Mouse (Mus musculus) C2C12 (cell line): ENCODE results near the gene Ank3. TPM values are rescaled to one million over a fixed set of nuclear protein-coding genes. Genes with fewer than 3 reads are reported as not detected.

Experiments used
- H3K27me3 ChIP-seq: one replicate; pipeline ENCODE4 v1.6.1; 2011; ENCODE audit not compliant: control insufficient read depth, insufficient read depth, insufficient read length
- H3K36me3 ChIP-seq: one replicate; pipeline ENCODE4 v1.6.1; 2011; ENCODE audit not compliant: control insufficient read depth, insufficient read depth
- H3K4me3 ChIP-seq: one replicate; pipeline ENCODE4 v1.5.1; 2011; ENCODE audit warnings: mild to moderate bottlenecking, control low read depth; ENCODE audit not compliant: poor library complexity, insufficient read depth, severe bottlenecking
- H3K79me2 ChIP-seq: one replicate; pipeline ENCODE4 v1.6.1; 2011; ENCODE audit not compliant: control insufficient read depth, insufficient read depth
- H3K79me3 ChIP-seq: one replicate; pipeline ENCODE4 v1.6.1; 2011; ENCODE audit warnings: low read depth, control low read depth
- H3ac ChIP-seq: one replicate; pipeline ENCODE3; 2011; ENCODE audit warnings: low read depth; ENCODE audit not compliant: control insufficient read depth, insufficient read length
- CEBPB ChIP-seq: IDR thresholded peaks from one replicate; pipeline ENCODE4 v1.6.1; 2011; ENCODE audit warnings: low read depth, mild to moderate bottlenecking, control low read depth, moderate library complexity
- CTCF ChIP-seq: IDR thresholded peaks from one replicate; pipeline ENCODE4 v1.5.1; 2011; ENCODE audit not compliant: control insufficient read depth, insufficient read depth, insufficient read length
- FOSL1 ChIP-seq: IDR thresholded peaks from one replicate; pipeline ENCODE4 v1.8.0; 2011; ENCODE audit warnings: mild to moderate bottlenecking, low read length; ENCODE audit not compliant: poor library complexity, insufficient read depth, severe bottlenecking
- MAX ChIP-seq: IDR thresholded peaks from one replicate; pipeline ENCODE4 v1.6.1; 2011; ENCODE audit warnings: mild to moderate bottlenecking, control low read depth
- MYOD1 ChIP-seq: IDR thresholded peaks from one replicate; pipeline ENCODE4 v1.6.1; 2011; ENCODE audit warnings: low read depth; ENCODE audit not compliant: control insufficient read depth, insufficient read length
- MYOG ChIP-seq: IDR thresholded peaks from one replicate; pipeline ENCODE4 v1.6.1; 2011; ENCODE audit not compliant: control insufficient read depth, insufficient read length; ENCODE audit errors: extremely low read depth
- USF1 ChIP-seq: IDR thresholded peaks from one replicate; pipeline ENCODE4 v1.6.1; 2011; ENCODE audit warnings: low read depth, mild to moderate bottlenecking, control low read depth, moderate library complexity
- polyA plus RNA-seq: library from polyadenylated mRNA; unstranded; fragments of >200 nt; fragmentation: generic; extraction: Trizol; gene quantifications from one replicate; pipeline ENCODE4 v1.2.1, GENCODE M21; 2012; ENCODE audit warnings: missing spikeins

The Ank3 gene
- polyA plus RNA-seq, 1 experiment = 9.8 TPM

GRCm38 (mm10) chr10:69777065-69777645, 378.6 kb downstream of the Ank3 start:
- H3K79me2 ChIP-seq = no peaks in the 10 kb centered on the region
- TF ChIP-seq CTCF = no peak
- TF ChIP-seq CEBPB = peak; percentile 41
- TF ChIP-seq USF1 = peak; percentile 1
- no peak for TF ChIP-seq MYOG
- TF ChIP-seq FOSL1 = peak; percentile 97
- peak; percentile 54 for TF ChIP-seq MYOD1
- TF ChIP-seq MAX = peak; percentile 79
- H3K27me3 ChIP-seq = no peaks in the 10 kb centered on the region
- H3ac ChIP-seq = no peak overlapping the region
- H3K79me3 ChIP-seq = no peaks in the 10 kb centered on the region
- no peaks in the 10 kb centered on the region for H3K36me3 ChIP-seq
- H3K4me3 ChIP-seq = no peak overlapping the region

- Histone ChIP-seq H3K36me3 (no peaks in the 10 kb centered on the region), H3K79me2 (no peaks in the 10 kb centered on the region), H3K79me3 (no peaks in the 10 kb centered on the region), H3K27me3 (no peaks in the 10 kb centered on the region), H3K4me3 (no peak overlapping the region), H3ac (no peak overlapping the region)
- TF ChIP-seq FOSL1 (no peak), MYOD1 (no peak), MAX (no peak), USF1 (no peak), MYOG (no peak), CTCF (no peak), CEBPB (no peak)
These were observed 379.2 kb downstream of the Ank3 start for GRCm38 (mm10) chr10:69777736-69778135.

GRCm38 (mm10) chr10:69779246-69779645, 380.7 kb downstream of the Ank3 start:
- Histone ChIP-seq H3K27me3 (no peaks in the 10 kb centered on the region), H3K4me3 (no peak overlapping the region), H3K79me3 (no peaks in the 10 kb centered on the region), H3K79me2 (no peaks in the 10 kb centered on the region), H3ac (no peak overlapping the region), H3K36me3 (no peaks in the 10 kb centered on the region)
- no peak for TF ChIP-seq MAX
- TF ChIP-seq USF1 = no peak
- TF ChIP-seq MYOG = no peak
- TF ChIP-seq MYOD1 = no peak
- TF ChIP-seq FOSL1 = no peak
- TF ChIP-seq CEBPB = no peak
- no peak for TF ChIP-seq CTCF

- Histone ChIP-seq H3K27me3 (no peaks in the 10 kb centered on the region), H3ac (no peak overlapping the region), H3K79me3 (no peaks in the 10 kb centered on the region), H3K79me2 (peaks cover 4% of the 10 kb centered on the region), H3K4me3 (no peak overlapping the region), H3K36me3 (no peaks in the 10 kb centered on the region)
- TF ChIP-seq CTCF (peak; percentile 34), CEBPB (no peak)
These were observed 382.9 kb downstream of the Ank3 start for GRCm38 (mm10) chr10:69781491-69781890.

GRCm38 (mm10) chr10:69785235-69785634, 386.7 kb downstream of the Ank3 start:
- no peaks in the 10 kb centered on the region for H3K27me3 ChIP-seq
- H3K79me2 ChIP-seq = peaks cover 10% of the 10 kb centered on the region
- H3K79me3 ChIP-seq = peaks cover 3% of the 10 kb centered on the region
- no peaks in the 10 kb centered on the region for H3K36me3 ChIP-seq
- H3ac ChIP-seq = no peak overlapping the region
- peak overlapping the region; percentile 8 for H3K4me3 ChIP-seq
- TF ChIP-seq MYOD1 (no peak), MYOG (no peak), CTCF (no peak), USF1 (no peak), FOSL1 (no peak), MAX (no peak), CEBPB (no peak)

- peak overlapping the region; percentile 31 for H3ac ChIP-seq
- TF ChIP-seq MYOD1 = no peak
- TF ChIP-seq USF1 = no peak
- no peak for TF ChIP-seq FOSL1
- no peak for TF ChIP-seq CTCF
- TF ChIP-seq MYOG = no peak
- peaks cover 10% of the 10 kb centered on the region for H3K79me2 ChIP-seq
- no peaks in the 10 kb centered on the region for H3K27me3 ChIP-seq
- no peaks in the 10 kb centered on the region for H3K36me3 ChIP-seq
- H3K4me3 ChIP-seq = peak overlapping the region; percentile 8
- peaks cover 3% of the 10 kb centered on the region for H3K79me3 ChIP-seq
These were observed 387.1 kb downstream of the Ank3 start for GRCm38 (mm10) chr10:69785692-69786091.
